In the genomic region with DNA sequence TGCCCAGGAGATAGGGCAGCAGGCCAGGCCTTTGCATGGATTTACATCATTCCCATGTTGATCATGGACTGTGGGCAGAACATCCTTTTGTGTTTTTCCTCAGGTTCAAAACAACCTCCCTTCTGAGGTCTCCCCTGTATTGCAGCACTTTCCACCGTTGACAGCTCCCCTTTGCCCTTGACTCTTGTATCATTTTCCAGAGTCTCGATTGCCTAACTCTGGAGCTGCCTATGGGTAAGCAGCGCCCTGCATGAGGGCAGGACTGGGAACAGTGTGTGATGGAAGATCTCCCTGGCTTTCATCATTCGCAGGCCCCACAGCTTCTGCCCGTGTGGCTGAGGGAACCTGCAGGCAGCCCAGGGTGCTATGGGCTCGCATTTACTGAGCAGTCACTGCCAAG, we compare ENCODE assay signal across 39 mouse cellular contexts. TPM values are rescaled to one million over a fixed set of nuclear protein-coding genes. Genes with fewer than 3 reads are reported as not detected.
DNase-seq lines count a peak whose midpoint lies in the region; ATAC-seq and TF ChIP-seq lines count a peak whose summit lies in the region.
"Had no signal": no experiment of that assay in that cellular context is flagged by ENCODE, and none has a peak within 500 bp of the region (broad histone marks: within the 10 kb centered on the region; RNA-seq: fewer than 3 reads in every experiment).

No protein-coding gene starts in this region.

- no peaks in the 10 kb centered on the region for H3K36me3 ChIP-seq in intestine, embryonic 15.5 days
- H3K36me3 ChIP-seq in intestine, postnatal 0 days (ENCODE audit: control insufficient read depth, insufficient read depth), result no peaks in the 10 kb centered on the region
- H3K36me3 ChIP-seq in liver, embryonic 16.5 days (ENCODE audit: control insufficient read depth, insufficient read depth), result no peaks in the 10 kb centered on the region
- H3K36me3 ChIP-seq: embryonic facial prominence, embryonic 10.5 days; embryonic facial prominence, embryonic 15.5 days; hindbrain, embryonic 13.5 days; limb, embryonic 10.5 days; limb, embryonic 15.5 days; neural tube, embryonic 13.5 days; stomach, embryonic 15.5 days had no signal

- WGBS in intestine, embryonic 15.5 days, result 33% methylated on average over 6 of the region's 6 CpGs
- WGBS in intestine, postnatal 0 days, result 42% methylated on average over 6 of the region's 6 CpGs
- 27% methylated on average over 6 of the region's 6 CpGs for WGBS in liver, embryonic 16.5 days (ENCODE audit: insufficient replicate concordance)

- no peak overlapping the region for H3K27ac ChIP-seq in intestine, embryonic 15.5 days
- no peak overlapping the region for H3K27ac ChIP-seq in intestine, postnatal 0 days (ENCODE audit: low read depth, low read length)
- H3K27ac ChIP-seq in liver, embryonic 16.5 days (ENCODE audit: low read length), result peak overlapping the region; percentile 81
- H3K27ac ChIP-seq: embryonic facial prominence, embryonic 10.5 days; embryonic facial prominence, embryonic 15.5 days; hindbrain, embryonic 13.5 days; limb, embryonic 10.5 days; limb, embryonic 15.5 days; neural tube, embryonic 13.5 days; stomach, embryonic 15.5 days had no signal

- TF ChIP-seq CTCF in intestine, postnatal 0 days (IDR thresholded peaks at IDR 0.05; ENCODE audit: low read depth), result no peak

- H3K4me1 ChIP-seq in intestine, embryonic 15.5 days (replicated peaks), result no peaks in the 10 kb centered on the region; the same call in 1 of the 2 replicates
- no peaks in the 10 kb centered on the region for H3K4me1 ChIP-seq in intestine, postnatal 0 days (replicated peaks; ENCODE audit: control insufficient read depth, insufficient read depth, low read length)
- H3K4me1 ChIP-seq in liver, embryonic 16.5 days (ENCODE audit: control insufficient read depth, low read depth, low read length), result no peaks in the 10 kb centered on the region; the same call in none of the 2 replicates
- H3K4me1 ChIP-seq: embryonic facial prominence, embryonic 15.5 days; hindbrain, embryonic 13.5 days; limb, embryonic 15.5 days had no signal

- ATAC-seq in intestine, embryonic 15.5 days, result peak; percentile 22; the same call in 1 of the 2 replicates
- ATAC-seq in intestine, postnatal 0 days, result no peak
- peak; percentile 79 for ATAC-seq in liver, embryonic 16.5 days (ENCODE audit: low read depth)
- ATAC-seq: forebrain, embryonic 14.5 days had no signal

- no peak overlapping the region for H3K9ac ChIP-seq in intestine, embryonic 15.5 days
- no peak overlapping the region for H3K9ac ChIP-seq in intestine, postnatal 0 days (ENCODE audit: low read depth, low read length)
- no peak overlapping the region for H3K9ac ChIP-seq in liver, embryonic 16.5 days (ENCODE audit: low read depth, low read length)
- H3K9ac ChIP-seq: embryonic facial prominence, embryonic 15.5 days; hindbrain, embryonic 13.5 days; limb, embryonic 15.5 days; neural tube, embryonic 13.5 days; stomach, embryonic 15.5 days had no signal

- H3K4me3 ChIP-seq in intestine, embryonic 15.5 days (replicated peaks), result no peak overlapping the region
- H3K4me3 ChIP-seq in intestine, postnatal 0 days (ENCODE audit: low read depth, low read length), result no peak overlapping the region
- H3K4me3 ChIP-seq in liver, embryonic 16.5 days (ENCODE audit: low read depth, low read length), result no peak overlapping the region
- H3K4me3 ChIP-seq: embryonic facial prominence, embryonic 10.5 days; embryonic facial prominence, embryonic 15.5 days; hindbrain, embryonic 13.5 days; limb, embryonic 10.5 days; limb, embryonic 15.5 days; neural tube, embryonic 13.5 days; stomach, embryonic 15.5 days had no signal

- peak; percentile 17 for DNase-seq in adrenal gland, adult 2 months
- no peak for DNase-seq in adrenal gland, postnatal 4 days (ENCODE audit: low spot score in 2 of 2)
- no peak for DNase-seq in T-cell, adult 2 months (ENCODE audit: low spot score)
- DNase-seq in adrenal gland, adult 18-20 months (ENCODE audit: low spot score in 2 of 2), result no peak
- DNase-seq: adrenal gland, postnatal 25 days; cerebellum, adult 2 months; cerebellum, postnatal 25 days; gastrocnemius, postnatal 10 days; heart, postnatal 4 days; kidney, adult 11 months; kidney, postnatal 14 days; layer of hippocampus, adult 9-11 months; lung, postnatal 36 days; retina, postnatal 1 day; right cerebral cortex, postnatal 14 days had no signal

- H3K4me2 ChIP-seq in intestine, embryonic 15.5 days (replicated peaks), result no peak overlapping the region
- H3K4me2 ChIP-seq in intestine, postnatal 0 days (replicated peaks; ENCODE audit: low read depth), result no peak overlapping the region
- H3K4me2 ChIP-seq in liver, embryonic 16.5 days (ENCODE audit: low read depth, low read length), result no peak overlapping the region
- H3K4me2 ChIP-seq: embryonic facial prominence, embryonic 15.5 days; hindbrain, embryonic 13.5 days; limb, embryonic 15.5 days; midbrain, embryonic 11.5 days; neural tube, embryonic 13.5 days; stomach, embryonic 15.5 days had no signal

- H3K27me3 ChIP-seq in intestine, embryonic 15.5 days (replicated peaks), result no peaks in the 10 kb centered on the region
- H3K27me3 ChIP-seq in intestine, postnatal 0 days (replicated peaks; ENCODE audit: control insufficient read depth, insufficient read depth, low read length), result no peaks in the 10 kb centered on the region
- H3K27me3 ChIP-seq in liver, embryonic 16.5 days (ENCODE audit: control insufficient read depth, insufficient read depth, low read depth, low read length), result no peaks in the 10 kb centered on the region
- H3K27me3 ChIP-seq: embryonic facial prominence, embryonic 15.5 days; hindbrain, embryonic 13.5 days; limb, embryonic 15.5 days; neural tube, embryonic 13.5 days; stomach, embryonic 15.5 days had no signal

- H3K9me3 ChIP-seq in intestine, embryonic 15.5 days, result no peaks in the 10 kb centered on the region
- no peaks in the 10 kb centered on the region for H3K9me3 ChIP-seq in intestine, postnatal 0 days (ENCODE audit: control insufficient read depth)
- H3K9me3 ChIP-seq in liver, embryonic 16.5 days (replicated peaks; ENCODE audit: control insufficient read depth, low read length), result no peaks in the 10 kb centered on the region
- H3K9me3 ChIP-seq: embryonic facial prominence, embryonic 10.5 days; hindbrain, embryonic 13.5 days; limb, embryonic 10.5 days; limb, embryonic 15.5 days; neural tube, embryonic 13.5 days; stomach, embryonic 15.5 days had no signal

RNA-seq across cellular contexts. Expression of gene Gm11985, which starts 4.3 kb away (rescaled TPM):
- not detected for total RNA-seq in adrenal gland, adult 2 months (2021)
- not detected in 2 replicates for polyA plus RNA-seq in adrenal gland, adult 2 months (2012; rRNA removed)
- not detected for total RNA-seq in adrenal gland, postnatal 4 days (2021)
- polyA plus RNA-seq in intestine, embryonic 15.5 days (2015; fragmentation: Nextera tagmentation; extraction: Ambion mirVana), result not detected in 2 replicates
- not detected in 2 replicates for polyA plus RNA-seq in intestine, postnatal 0 days (2015; fragmentation: Nextera tagmentation; extraction: Ambion mirVana)
- not detected in 2 replicates for polyA plus RNA-seq in liver, embryonic 16.5 days (2015; fragmentation: Nextera tagmentation; extraction: Ambion mirVana)
- not detected for total RNA-seq in adrenal gland, adult 18-20 months (2021)
- total RNA-seq: adrenal gland, postnatal 25 days; CH12.LX; ES-E14; gastrocnemius, postnatal 10 days; heart, adult 8-10 months; heart, postnatal 4 days; left cerebral cortex, postnatal 10 days; megakaryocyte, adult 5-6 weeks had no signal
- polyA plus RNA-seq: brain, embryonic 14.5 days; C2C12; cerebellum, adult 2 months; embryonic facial prominence, embryonic 15.5 days; forebrain, embryonic 14.5 days; gonadal fat pad, adult 2 months; heart, postnatal 0 days; hindbrain, embryonic 13.5 days; kidney, embryonic 14.5 days; limb, embryonic 10.5 days; limb, embryonic 15.5 days; midbrain, embryonic 11.5 days; midbrain, embryonic 16.5 days; neural tube, embryonic 13.5 days; small intestine, adult 2 months; stomach, embryonic 15.5 days had no signal

RNA-seq across cellular contexts. Expression of gene Igfbp1, which starts 4.9 kb away (rescaled TPM):
- under 1 TPM in 1 of 2 experiments, not detected in 1; 0.43 TPM for total RNA-seq in adrenal gland, adult 2 months (2021)
- 0.15 TPM in 1 of 2 replicates, not detected in the other for polyA plus RNA-seq in adrenal gland, adult 2 months (2012; rRNA removed)
- 10 to 100 TPM in 1 of 2 experiments, 1 to 10 TPM in 1; 3.7 to 77.7 TPM for total RNA-seq in adrenal gland, postnatal 4 days (2021)
- polyA plus RNA-seq in intestine, embryonic 15.5 days (2015; fragmentation: Nextera tagmentation; extraction: Ambion mirVana), result 3.2 and 9.4 TPM in 2 replicates
- 0.12 TPM in 1 of 2 replicates, not detected in the other for polyA plus RNA-seq in intestine, postnatal 0 days (2015; fragmentation: Nextera tagmentation; extraction: Ambion mirVana)
- polyA plus RNA-seq in liver, embryonic 16.5 days (2015; fragmentation: Nextera tagmentation; extraction: Ambion mirVana), result 339 and 343 TPM in 2 replicates
- not detected for total RNA-seq in adrenal gland, adult 18-20 months (2021)
- total RNA-seq: adrenal gland, postnatal 25 days; CH12.LX; ES-E14; heart, adult 8-10 months; heart, postnatal 4 days; megakaryocyte, adult 5-6 weeks had no signal
- polyA plus RNA-seq: C2C12; heart, postnatal 0 days had no signal

RNA-seq across cellular contexts. Expression of gene Igfbp3, which starts 21.0 kb away (rescaled TPM):
- total RNA-seq in adrenal gland, adult 2 months (2021), result 10 to 100 TPM; 55.1 to 85.9 TPM
- 197 and 237 TPM in 2 replicates for polyA plus RNA-seq in adrenal gland, adult 2 months (2012; rRNA removed)
- total RNA-seq in adrenal gland, postnatal 4 days (2021), result 10 to 100 TPM; 61.8 to 63.1 TPM
- polyA plus RNA-seq in intestine, embryonic 15.5 days (2015; fragmentation: Nextera tagmentation; extraction: Ambion mirVana), result 41.4 and 46.0 TPM in 2 replicates
- 52.7 and 57.1 TPM in 2 replicates for polyA plus RNA-seq in intestine, postnatal 0 days (2015; fragmentation: Nextera tagmentation; extraction: Ambion mirVana)
- 14.3 and 14.9 TPM in 2 replicates for polyA plus RNA-seq in liver, embryonic 16.5 days (2015; fragmentation: Nextera tagmentation; extraction: Ambion mirVana)
- total RNA-seq in adrenal gland, adult 18-20 months (2021), result 10 to 100 TPM; 49.2 to 73.6 TPM
- total RNA-seq: CH12.LX had no signal

Comparison
In these comparisons a context has a peak if more than half of its experiments do, and no peak if none do; other contexts are left out.
1. RNA of gene Igfbp1, which starts 4.9 kb away (polyA plus RNA-seq): 339 to 343 TPM in liver, embryonic 16.5 days; 3.2 to 9.4 TPM in intestine, embryonic 15.5 days, 0.15 TPM in adrenal gland, adult 2 months and 0.12 TPM in intestine, postnatal 0 days; every median in the first group is over 10 times any median in the second.